Mouse (Mus musculus) heart, embryonic 12.5 days (tissue): ENCODE measurements around the gene Scn8a. TPM values are rescaled to one million over a fixed set of nuclear protein-coding genes. Genes with fewer than 3 reads are reported as not detected.
A peak's percentile ranks its signal among the peaks of the same experiment; 100 is the strongest.

ENCODE experiments used
- ATAC-seq: fragments of 200-750 bp; cut with Nextera tagmentation; 2 replicates; pipeline ENCODE4 v1.8.0; 2017; ENCODE audit warnings: moderate TSS enrichment, moderate library complexity; ENCODE audit not compliant: insufficient number of reproducible peaks, low FRiP score
- H3K27ac ChIP-seq: fragments of 300-500 bp; sonication (generic); 2 replicates; pipeline ENCODE4 v1.5.1; 2016; ENCODE audit warnings: mild to moderate bottlenecking, moderate library complexity; ENCODE audit not compliant: poor library complexity, severe bottlenecking
- H3K27me3 ChIP-seq: fragments of 300-500 bp; sonication (generic); replicated peaks from 2 replicates; pipeline ENCODE4 v1.6.1; 2016; ENCODE audit warnings: mild to moderate bottlenecking, moderate library complexity
- H3K36me3 ChIP-seq: fragments of 300-500 bp; sonication (generic); 2 replicates; pipeline ENCODE4 v1.6.1; 2016; ENCODE audit warnings: mild to moderate bottlenecking, moderate library complexity
- H3K4me1 ChIP-seq: fragments of 300-500 bp; sonication (generic); replicated peaks from 2 replicates; pipeline ENCODE4 v1.6.1; 2016; ENCODE audit warnings: mild to moderate bottlenecking
- H3K4me2 ChIP-seq: fragments of 300-500 bp; sonication (generic); 2 replicates; pipeline ENCODE4 v1.6.1; 2016; ENCODE audit warnings: mild to moderate bottlenecking, moderate library complexity
- H3K4me3 ChIP-seq: fragments of 300-500 bp; sonication (generic); 2 replicates; pipeline ENCODE4 v1.5.1; 2016; ENCODE audit warnings: mild to moderate bottlenecking
- H3K9ac ChIP-seq: fragments of 300-500 bp; sonication (generic); 2 replicates; pipeline ENCODE4 v1.6.1; 2016; ENCODE audit warnings: mild to moderate bottlenecking, moderate library complexity
- H3K9me3 ChIP-seq: fragments of 300-500 bp; sonication (generic); replicated peaks from 2 replicates; pipeline ENCODE4 v1.6.1; 2016; ENCODE audit warnings: mild to moderate bottlenecking, moderate library complexity
- WGBS: fragments of 180-500 bp; shearing (Covaris S2); methylation state at CpG from one replicate; pipeline ENCODE4 v1.1.7; 2016; 5-methylcytosine and 5-hydroxymethylcytosine counted together
- polyA plus RNA-seq: library from polyadenylated mRNA; unstranded; fragments of >200 nt; fragmentation: Nextera tagmentation; extraction: Ambion mirVana; gene quantifications from 2 replicates; pipeline ENCODE4 v1.2.1, GENCODE M21; 2016

Scn8a gene
- polyA plus RNA-seq, 1 experiment from 2014 or later, result 0.69 TPM

DNA sequence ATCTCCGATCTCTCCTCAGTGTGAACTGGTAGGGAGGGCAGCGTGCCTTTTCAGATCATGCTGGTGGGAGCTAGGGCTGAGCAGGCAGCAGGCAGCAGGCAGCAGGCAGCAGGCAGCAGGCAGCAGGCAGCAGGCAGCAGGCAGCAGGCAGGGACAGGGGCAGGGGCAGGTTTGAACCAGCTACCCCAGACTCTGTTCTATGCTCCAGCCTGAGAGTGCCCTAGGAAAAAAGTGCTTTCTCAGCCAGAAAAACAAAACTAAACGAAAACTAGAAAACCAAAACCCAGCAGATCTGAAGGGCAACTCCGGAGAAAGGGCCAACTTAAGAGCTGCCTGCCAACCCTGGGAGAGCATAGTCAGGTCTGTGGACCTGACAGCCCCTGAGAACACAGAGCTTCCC lies 199.0 kb downstream of the Scn8a start:
- peaks cover 54% of the 10 kb centered on the region for H3K4me1 ChIP-seq
- WGBS, result 61% methylated on average over 4 of the region's 4 CpGs
- H3K27ac ChIP-seq, result no peak overlapping the region

DNA sequence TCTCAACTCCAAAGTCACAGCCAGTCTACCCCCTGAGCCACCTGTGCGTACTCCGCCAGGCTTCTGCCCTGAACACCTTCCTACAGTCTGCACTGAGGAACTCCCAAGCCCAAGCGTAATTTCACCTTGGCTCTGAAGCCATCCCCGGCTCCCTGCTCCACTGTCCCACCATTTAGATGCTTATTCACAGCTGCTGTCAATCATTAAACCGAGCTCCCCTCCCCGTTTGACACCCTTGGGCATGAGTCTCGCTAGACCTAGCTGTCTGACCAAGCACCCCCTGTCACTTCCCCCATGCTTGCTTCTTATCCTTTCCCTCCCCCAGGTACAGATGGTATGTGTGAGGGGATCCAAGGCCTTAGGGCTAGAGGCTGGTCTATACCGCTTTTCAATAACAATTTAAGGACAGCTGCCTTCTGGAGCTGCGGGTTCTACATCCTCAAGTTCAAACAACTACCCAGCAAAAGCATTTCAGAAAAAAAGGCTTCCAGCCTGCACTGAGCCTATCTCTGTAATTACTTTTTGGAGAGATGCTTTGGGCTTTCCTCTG lies 200.1 kb downstream of the Scn8a start:
- Histone ChIP-seq H3K4me2 (no peak overlapping the region), H3K9ac (no peak overlapping the region), H3K36me3 (no peaks in the 10 kb centered on the region), H3K9me3 (no peaks in the 10 kb centered on the region), H3K4me3 (no peak overlapping the region), H3K27me3 (no peaks in the 10 kb centered on the region), H3K27ac (no peak overlapping the region), H3K4me1 (peaks cover 54% of the 10 kb centered on the region)
- ATAC-seq, result no peak
- WGBS, result 63% methylated on average over 9 of the region's 9 CpGs

More for the DNA sequence above, 199.0 kb downstream of the Scn8a start:
- Histone ChIP-seq H3K9ac (no peak overlapping the region), H3K36me3 (no peaks in the 10 kb centered on the region), H3K4me2 (no peak overlapping the region), H3K9me3 (no peaks in the 10 kb centered on the region), H3K4me3 (no peak overlapping the region), H3K27me3 (no peaks in the 10 kb centered on the region)
- no peak for ATAC-seq

DNA sequence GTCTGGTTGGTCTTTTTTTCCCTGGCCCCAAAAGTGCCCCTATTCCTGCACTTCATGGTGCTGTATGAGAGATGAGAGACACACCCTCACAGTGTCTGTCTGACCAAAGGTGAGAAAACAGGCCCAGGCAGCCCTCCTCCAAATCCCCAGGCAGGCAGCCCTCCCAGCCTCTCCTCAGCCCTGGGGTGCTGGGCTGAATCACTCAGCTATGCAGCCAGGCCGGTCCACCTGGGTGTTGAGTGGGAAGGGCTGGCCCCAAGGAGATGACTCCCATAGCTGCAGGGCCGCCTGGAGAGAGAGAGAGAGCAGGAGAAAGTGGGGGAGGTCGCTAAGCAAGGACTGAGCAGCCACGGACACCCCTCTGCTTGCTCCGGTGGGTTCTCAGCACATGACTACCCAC lies 201.1 kb downstream of the Scn8a start:
- no peaks in the 10 kb centered on the region for H3K9me3 ChIP-seq
- peaks cover 52% of the 10 kb centered on the region for H3K4me1 ChIP-seq
- no peak overlapping the region for H3K4me3 ChIP-seq
- H3K27ac ChIP-seq, result no peak overlapping the region
- no peak overlapping the region for H3K4me2 ChIP-seq
- H3K27me3 ChIP-seq, result no peaks in the 10 kb centered on the region; the same call in 1 of the 2 replicates
- no peak for ATAC-seq
- H3K9ac ChIP-seq, result no peak overlapping the region
- no peaks in the 10 kb centered on the region for H3K36me3 ChIP-seq
- 26% methylated on average over 5 of the region's 5 CpGs for WGBS

DNA sequence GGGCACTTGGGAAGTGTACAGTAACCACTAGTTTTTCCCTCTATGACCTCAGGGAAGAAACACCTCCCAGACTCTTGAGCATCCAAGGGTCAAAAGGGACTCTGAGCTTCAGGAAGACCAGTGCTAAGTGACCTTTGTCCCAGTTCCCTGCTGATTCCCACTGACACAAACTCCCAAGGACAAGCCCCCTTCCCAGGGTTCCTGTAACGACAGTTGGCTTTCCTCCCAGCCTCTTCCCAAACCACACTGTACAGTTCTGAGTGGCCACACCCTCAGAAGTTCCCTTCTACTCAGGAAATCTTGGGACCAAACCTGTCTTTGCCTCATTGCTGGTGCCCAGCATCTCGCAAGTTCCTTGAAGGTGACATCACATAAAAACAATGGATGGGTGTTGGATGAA lies 203.1 kb downstream of the Scn8a start:
- Histone ChIP-seq H3K9ac (no peak overlapping the region), H3K4me3 (no peak overlapping the region), H3K4me2 (no peak overlapping the region), H3K9me3 (no peaks in the 10 kb centered on the region), H3K4me1 (peaks cover 52% of the 10 kb centered on the region), H3K27ac (no peak overlapping the region), H3K27me3 (peaks cover 10% of the 10 kb centered on the region; the same call in 1 of the 2 replicates), H3K36me3 (no peaks in the 10 kb centered on the region)
- ATAC-seq, result no peak
- 51% methylated on average over 2 of the region's 2 CpGs for WGBS

DNA sequence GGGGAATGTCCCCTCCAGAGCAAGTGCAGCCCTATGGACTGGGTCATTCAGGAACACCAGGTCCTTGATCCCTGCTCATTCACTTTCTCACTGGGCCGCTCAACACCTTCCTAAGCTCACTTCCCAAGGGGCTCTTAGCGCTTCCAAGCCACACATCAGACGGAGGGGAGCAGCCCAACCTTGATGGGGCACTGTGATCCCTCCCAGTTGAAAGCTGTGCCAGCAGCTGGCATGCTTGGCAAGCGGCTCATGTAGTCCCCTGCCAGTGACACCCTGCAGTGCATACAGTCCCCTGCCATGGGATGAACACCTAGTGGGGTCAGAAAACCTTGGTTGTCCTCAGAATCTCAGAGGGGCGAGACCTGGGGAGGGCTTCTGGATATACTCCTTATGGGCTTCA lies 204.4 kb downstream of the Scn8a start:
- peaks cover 48% of the 10 kb centered on the region for H3K4me1 ChIP-seq

DNA sequence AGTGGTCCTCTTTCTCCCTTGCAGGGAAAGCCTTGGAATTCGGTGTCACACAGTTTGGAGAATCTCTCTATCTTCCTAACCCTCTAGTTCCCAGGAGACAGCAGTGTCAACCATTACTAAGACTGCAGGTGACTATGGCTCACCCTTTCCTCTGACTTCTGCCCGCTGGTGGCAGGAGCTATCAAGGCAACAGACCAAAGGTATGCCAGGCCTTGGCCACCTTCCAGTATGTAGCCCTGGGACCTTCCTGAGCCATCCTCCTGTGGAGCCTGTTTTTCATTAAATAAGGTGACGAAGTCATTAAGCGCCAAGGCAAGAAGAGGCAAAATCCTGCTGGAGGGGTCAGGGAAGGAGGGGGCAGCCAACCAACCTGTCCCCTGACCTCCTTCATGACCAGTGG lies 205.5 kb downstream of the Scn8a start:
- peaks cover 51% of the 10 kb centered on the region for H3K4me1 ChIP-seq

More for the DNA sequence above, 204.4 kb downstream of the Scn8a start:
- ATAC-seq, result no peak
- H3K27ac ChIP-seq, result no peak overlapping the region
- 77% methylated on average over 5 of the region's 5 CpGs for WGBS
- H3K9me3 ChIP-seq, result no peaks in the 10 kb centered on the region
- no peaks in the 10 kb centered on the region for H3K36me3 ChIP-seq
- no peak overlapping the region for H3K9ac ChIP-seq
- no peak overlapping the region for H3K4me3 ChIP-seq
- no peak overlapping the region for H3K4me2 ChIP-seq
- peaks cover 10% of the 10 kb centered on the region; the same call in 1 of the 2 replicates for H3K27me3 ChIP-seq

DNA sequence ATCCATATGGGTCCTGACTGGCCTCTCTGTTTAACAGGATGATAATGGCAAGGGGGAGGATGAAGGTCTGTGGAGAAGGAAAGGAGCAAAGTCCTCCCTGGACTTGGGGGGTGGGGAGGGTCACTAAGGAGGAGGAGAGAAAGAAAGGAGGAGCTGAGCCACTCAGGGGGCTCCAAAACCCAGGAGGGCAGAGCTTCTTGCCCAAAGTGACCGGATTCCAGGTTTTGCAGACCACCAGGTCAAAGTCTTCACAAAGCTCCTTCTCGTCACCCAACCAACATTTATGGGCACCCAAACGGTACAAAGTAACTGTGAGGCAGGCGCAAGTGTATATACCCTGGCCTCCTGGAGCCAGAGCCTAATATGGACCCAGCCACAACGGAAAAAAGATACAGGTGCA lies 206.0 kb downstream of the Scn8a start:
- peak overlapping the region; percentile 95; the same call in 1 of the 2 replicates for H3K4me2 ChIP-seq
- ATAC-seq, result no peak
- H3K36me3 ChIP-seq, result no peaks in the 10 kb centered on the region
- no peak overlapping the region for H3K9ac ChIP-seq
- H3K4me1 ChIP-seq, result peaks cover 48% of the 10 kb centered on the region
- 47% methylated on average over 5 of the region's 5 CpGs for WGBS
- no peaks in the 10 kb centered on the region for H3K9me3 ChIP-seq
- no peak overlapping the region for H3K4me3 ChIP-seq
- no peak overlapping the region for H3K27ac ChIP-seq
- peaks cover 10% of the 10 kb centered on the region; the same call in 1 of the 2 replicates for H3K27me3 ChIP-seq

More for the DNA sequence above, 205.5 kb downstream of the Scn8a start:
- ATAC-seq, result no peak
- Histone ChIP-seq H3K9me3 (no peaks in the 10 kb centered on the region), H3K4me3 (no peak overlapping the region), H3K9ac (no peak overlapping the region), H3K27ac (no peak overlapping the region), H3K36me3 (no peaks in the 10 kb centered on the region), H3K27me3 (peaks cover 10% of the 10 kb centered on the region; the same call in 1 of the 2 replicates), H3K4me2 (no peak overlapping the region)
- WGBS, result 56% methylated on average over 4 of the region's 4 CpGs

DNA sequence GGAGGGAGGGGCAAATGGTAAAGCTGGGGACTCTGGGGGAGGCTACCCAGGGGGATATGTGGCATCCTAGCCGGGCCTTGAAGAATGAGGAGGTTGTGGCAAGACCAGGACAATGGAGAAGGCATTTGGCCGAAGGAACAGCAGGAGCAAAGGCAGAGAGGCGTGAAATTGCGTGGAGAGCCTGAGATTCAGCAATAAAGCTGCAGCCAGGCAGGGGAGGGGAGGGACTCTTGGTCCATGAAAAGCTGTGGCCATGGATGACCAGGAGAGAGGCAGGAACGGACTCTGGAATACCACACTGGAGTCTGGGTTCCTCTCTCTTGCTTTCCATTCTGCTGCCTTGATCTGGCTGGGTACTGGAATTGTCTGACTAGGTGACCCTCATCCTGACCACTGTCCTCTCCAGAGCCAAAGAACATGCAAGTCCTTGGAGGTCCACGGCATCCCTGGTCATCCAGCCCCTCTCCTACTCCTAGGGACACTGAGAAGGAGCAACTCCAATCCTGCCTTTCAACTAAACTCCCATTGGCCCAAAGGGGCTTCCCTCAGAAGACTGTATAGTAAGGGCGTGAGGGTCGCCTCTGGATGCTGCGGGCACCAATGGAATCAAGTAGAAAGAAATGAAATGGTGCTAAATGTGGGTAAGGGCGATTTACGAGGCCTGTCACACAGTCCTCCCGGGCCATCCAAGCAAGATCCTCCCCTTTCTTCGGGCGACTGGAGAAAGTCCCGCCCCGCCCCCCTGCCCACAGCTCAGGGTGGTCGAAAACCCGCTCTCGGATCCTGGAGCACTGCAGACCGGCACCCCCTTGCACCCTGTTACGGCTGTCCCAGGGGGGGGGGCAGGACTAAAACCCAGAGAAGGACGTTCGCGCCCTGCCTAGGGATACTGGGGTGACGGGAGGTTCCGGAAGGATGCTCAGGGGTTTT lies 206.7 kb downstream of the Scn8a start:
- H3K27ac ChIP-seq, result no peak overlapping the region
- peak overlapping the region; percentile 95 for H3K4me2 ChIP-seq
- 14% methylated on average over 26 of the region's 26 CpGs for WGBS
- no peaks in the 10 kb centered on the region for H3K36me3 ChIP-seq
- ATAC-seq, result no peak
- H3K9ac ChIP-seq, result peak overlapping the region; percentile 86; the same call in 1 of the 2 replicates
- H3K27me3 ChIP-seq, result peaks cover 10% of the 10 kb centered on the region; the same call in 1 of the 2 replicates
- H3K4me3 ChIP-seq, result peak overlapping the region; percentile 94
- no peaks in the 10 kb centered on the region for H3K9me3 ChIP-seq
- H3K4me1 ChIP-seq, result peaks cover 44% of the 10 kb centered on the region

DNA sequence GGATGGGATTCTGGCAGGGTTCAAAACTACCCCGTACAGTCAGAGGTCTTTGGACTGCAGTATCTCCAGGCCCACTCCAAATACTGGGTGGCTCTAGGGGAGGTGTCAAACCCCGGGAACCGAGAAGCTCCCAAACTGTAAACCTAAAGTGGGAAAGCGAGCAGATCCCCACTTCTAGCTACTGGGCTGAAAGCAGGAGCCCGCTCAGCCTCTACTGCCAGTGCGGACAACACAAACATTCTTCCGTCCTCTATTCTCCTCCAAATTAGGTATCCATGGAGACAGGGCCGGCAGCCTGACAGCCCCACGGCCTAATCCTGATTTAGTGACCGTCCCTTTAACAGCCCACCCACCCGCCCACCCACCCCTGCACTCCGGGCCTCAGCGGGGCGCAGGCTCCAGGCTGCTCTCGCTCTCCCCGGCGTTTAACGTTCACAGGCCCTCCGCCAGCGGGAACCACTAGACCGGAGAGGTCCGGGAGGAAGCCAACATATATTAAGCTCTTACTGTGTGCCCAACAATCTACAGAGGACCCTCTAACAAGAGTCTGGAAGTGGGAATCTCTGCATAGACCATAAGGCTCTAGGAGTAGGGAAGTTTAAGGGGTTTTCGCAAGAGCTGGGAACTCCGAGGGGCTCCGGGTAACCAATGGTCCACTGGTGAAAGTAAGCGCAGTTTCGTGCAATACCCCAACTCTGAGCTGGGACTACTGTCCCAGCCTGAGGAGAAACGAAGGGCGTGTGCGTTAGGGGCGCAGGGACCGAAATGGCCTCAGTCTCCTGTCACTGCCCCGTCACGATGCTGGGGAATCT lies 207.5 kb downstream of the Scn8a start:
- H3K27me3 ChIP-seq, result peaks cover 10% of the 10 kb centered on the region; the same call in 1 of the 2 replicates
- peak overlapping the region; percentile 95 for H3K4me2 ChIP-seq
- WGBS, result 1% methylated on average over 34 of the region's 34 CpGs
- no peak for ATAC-seq
- H3K27ac ChIP-seq, result peak overlapping the region; percentile 81; the same call in 1 of the 2 replicates
- H3K4me1 ChIP-seq, result peaks cover 42% of the 10 kb centered on the region
- H3K4me3 ChIP-seq, result peak overlapping the region; percentile 94
- H3K9ac ChIP-seq, result peak overlapping the region; percentile 86
- no peaks in the 10 kb centered on the region for H3K9me3 ChIP-seq
- H3K36me3 ChIP-seq, result no peaks in the 10 kb centered on the region

DNA sequence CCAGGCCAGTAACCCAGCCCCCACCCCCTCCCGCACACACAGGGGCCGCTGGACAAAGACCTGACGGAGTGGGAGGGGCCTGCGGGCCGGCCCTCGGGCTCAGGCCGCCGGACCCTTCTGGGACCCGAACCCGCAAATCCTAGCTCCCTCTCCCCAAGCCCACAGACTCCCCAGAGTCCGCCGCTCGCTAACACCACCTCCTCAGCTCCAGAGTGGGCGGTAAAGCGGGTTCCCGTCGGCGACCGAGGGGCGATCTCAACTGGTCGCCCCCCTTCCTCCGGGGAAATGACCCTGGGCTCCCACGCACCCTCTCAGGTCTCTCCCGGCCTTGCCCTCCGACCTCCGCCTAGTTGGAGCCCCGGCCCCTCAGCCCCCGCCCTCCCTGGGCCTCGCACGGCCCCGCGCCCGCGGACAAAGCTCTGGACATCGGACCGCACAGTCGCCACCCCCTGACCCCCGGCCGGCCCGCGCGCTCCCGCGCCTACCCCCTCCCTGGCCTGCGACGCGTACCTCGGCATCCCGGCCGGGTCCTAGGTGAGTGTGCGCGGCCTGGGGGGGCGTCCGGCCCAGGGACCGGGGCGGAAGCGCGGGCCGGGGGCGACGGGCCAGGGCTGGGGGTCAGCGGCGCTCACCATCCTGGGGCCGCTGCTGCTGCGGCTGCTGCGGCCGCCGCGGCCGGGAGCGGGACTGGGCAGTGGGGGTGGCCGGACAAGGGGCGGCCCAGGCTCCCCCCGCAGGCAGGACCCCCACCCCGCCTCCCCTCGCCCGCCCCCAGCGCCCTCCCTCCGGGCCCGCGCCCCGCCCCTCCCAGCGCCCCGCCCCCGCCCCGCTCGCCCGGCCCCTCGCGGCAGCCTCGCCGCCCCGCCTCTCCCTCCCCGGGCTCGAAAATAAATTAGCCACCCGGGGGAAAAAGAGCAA lies 208.4 kb downstream of the Scn8a start, which contains the start of gene Fignl2:
Gene Fignl2, minus strand, starts transcription at position 755 of the 918 bp plus-strand sequence.
- Histone ChIP-seq H3K9me3 (no peaks in the 10 kb centered on the region), H3K27ac (peak within 1 kb of the TSS; percentile 81), H3K27me3 (peaks cover 10% of the 10 kb centered on the region; the same call in 1 of the 2 replicates), H3K4me2 (peak within 1 kb of the TSS; percentile 95), H3K4me1 (peaks cover 45% of the 10 kb centered on the region), H3K4me3 (peak within 1 kb of the TSS; percentile 94), H3K9ac (peak within 1 kb of the TSS; percentile 86), H3K36me3 (no peaks in the 10 kb centered on the region)
- under 1% methylated on average over 67 of the region's 96 CpGs for WGBS
- peak; percentile 64 for ATAC-seq
